In the genomic region with DNA sequence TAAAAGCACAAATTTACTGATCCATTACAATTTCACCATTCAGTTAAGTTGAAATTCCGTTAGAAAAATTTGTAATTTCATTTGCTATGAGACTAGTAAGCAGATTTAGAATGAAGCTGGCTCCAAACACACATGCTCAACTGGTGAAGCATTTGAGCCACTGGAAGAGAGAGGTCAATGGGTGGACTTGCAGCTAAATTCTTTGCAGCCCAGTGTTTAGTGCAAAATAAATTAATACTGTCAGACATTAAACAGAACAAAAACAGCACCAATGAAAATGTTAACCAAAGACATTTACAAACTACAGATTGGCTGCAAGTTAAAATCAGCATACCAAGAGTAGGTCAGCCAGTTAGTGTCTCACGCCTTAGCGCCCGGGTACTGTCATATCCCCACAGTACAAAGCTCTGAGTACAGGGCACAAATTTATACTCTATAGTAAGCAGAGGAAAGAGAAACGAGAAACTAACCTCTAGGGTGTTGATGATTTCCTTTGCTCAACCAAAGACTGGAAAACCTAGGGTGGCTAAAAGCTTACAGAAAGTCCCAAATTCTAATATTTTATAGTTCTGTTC, we compare ENCODE assay signal across 23 mouse cellular contexts. TPM values are rescaled to one million over a fixed set of nuclear protein-coding genes. Genes with fewer than 3 reads are reported as not detected.
"Had no signal": no experiment of that assay in that cellular context is flagged by ENCODE, and none has a peak within 500 bp of the region (broad histone marks: within the 10 kb centered on the region; RNA-seq: fewer than 3 reads in every experiment).

No protein-coding gene starts in this region.

- H3K9me3 ChIP-seq: intestine, embryonic 15.5 days; limb, embryonic 12.5 days; limb, embryonic 15.5 days; midbrain, embryonic 12.5 days; midbrain, embryonic 15.5 days; neural tube, embryonic 12.5 days; neural tube, embryonic 15.5 days had no signal

- DNase-seq: kidney, adult 11 months; left cerebral cortex, postnatal 4 days; liver, postnatal 0 days; lung, embryonic 14.5 days; right cerebral cortex, adult 18-20 months; right cerebral cortex, postnatal 14 days; right cerebral cortex, postnatal 4 days; thymus, adult 2 months; thymus, postnatal 14 days; thymus, postnatal 4 days had no signal

- H3K4me1 ChIP-seq: intestine, embryonic 15.5 days; limb, embryonic 15.5 days had no signal

- H3K27ac ChIP-seq: intestine, embryonic 15.5 days; limb, embryonic 12.5 days; limb, embryonic 15.5 days; liver, embryonic 14.5 days; macrophage; midbrain, embryonic 12.5 days; midbrain, embryonic 15.5 days; neural tube, embryonic 12.5 days; neural tube, embryonic 15.5 days; stomach, postnatal 0 days had no signal

- H3K9ac ChIP-seq: intestine, embryonic 15.5 days; limb, embryonic 12.5 days; limb, embryonic 15.5 days; liver, embryonic 14.5 days; liver, postnatal 0 days; lung, embryonic 14.5 days; midbrain, embryonic 12.5 days; midbrain, embryonic 15.5 days; neural tube, embryonic 12.5 days; neural tube, embryonic 15.5 days had no signal

- H3K27me3 ChIP-seq: intestine, embryonic 15.5 days; limb, embryonic 12.5 days; limb, embryonic 15.5 days; midbrain, embryonic 12.5 days; midbrain, embryonic 15.5 days; neural tube, embryonic 12.5 days; neural tube, embryonic 15.5 days had no signal

- ATAC-seq: intestine, embryonic 15.5 days; liver, postnatal 0 days; lung, postnatal 0 days; midbrain, embryonic 15.5 days had no signal

- H3K4me2 ChIP-seq: intestine, embryonic 15.5 days; limb, embryonic 12.5 days; limb, embryonic 15.5 days; liver, embryonic 11.5 days; lung, embryonic 14.5 days; midbrain, embryonic 12.5 days; midbrain, embryonic 15.5 days; neural tube, embryonic 12.5 days; neural tube, embryonic 15.5 days had no signal

- H3K36me3 ChIP-seq: intestine, embryonic 15.5 days; limb, embryonic 12.5 days; limb, embryonic 15.5 days; midbrain, embryonic 12.5 days; midbrain, embryonic 15.5 days; neural tube, embryonic 12.5 days; neural tube, embryonic 15.5 days had no signal

- H3K4me3 ChIP-seq: intestine, embryonic 15.5 days; limb, embryonic 12.5 days; limb, embryonic 15.5 days; midbrain, embryonic 12.5 days; midbrain, embryonic 15.5 days; neural tube, embryonic 12.5 days; neural tube, embryonic 15.5 days had no signal

RNA-seq across cellular contexts. Expression of gene Fign, which starts 13.9 kb away (rescaled TPM):
- total RNA-seq: megakaryocyte, adult 5-6 weeks had no signal
- polyA plus RNA-seq: macrophage had no signal
